Mouse (Mus musculus) ES-Bruce4 (cell line): ENCODE results near the gene Sec24b. TPM values are rescaled to one million over a fixed set of nuclear protein-coding genes. Genes with fewer than 3 reads are reported as not detected.

ENCODE experiments used
- H3K27ac ChIP-seq: 2 replicates; pipeline ENCODE4 v1.5.1; 2012; ENCODE audit warnings: low read length, inconsistent platforms; ENCODE audit not compliant: insufficient read depth
- H3K27me3 ChIP-seq: 2 replicates; pipeline ENCODE4 v1.6.1; 2012; ENCODE audit warnings: mild to moderate bottlenecking, low read length, inconsistent platforms; ENCODE audit not compliant: control insufficient read depth, poor library complexity, insufficient read depth, severe bottlenecking
- H3K36me3 ChIP-seq: 2 replicates; pipeline ENCODE4 v1.6.1; 2012; ENCODE audit warnings: inconsistent platforms, mild to moderate bottlenecking, low read length, moderate library complexity; ENCODE audit not compliant: control insufficient read depth, poor library complexity, insufficient read depth, severe bottlenecking
- H3K4me1 ChIP-seq: one replicate; pipeline ENCODE4 v1.8.1; 2011; ENCODE audit warnings: low read length; ENCODE audit not compliant: control insufficient read depth, insufficient read depth
- H3K4me3 ChIP-seq: 2 replicates; pipeline ENCODE4 v1.5.1; 2011; ENCODE audit warnings: low read depth, mild to moderate bottlenecking, low read length
- H3K9ac ChIP-seq: 2 replicates; pipeline ENCODE4 v1.6.1; 2012; ENCODE audit warnings: low read depth, mild to moderate bottlenecking, inconsistent platforms; ENCODE audit not compliant: poor library complexity, severe bottlenecking
- H3K9me3 ChIP-seq: replicated peaks from 2 replicates; pipeline ENCODE4 v1.6.1; 2012; ENCODE audit warnings: mild to moderate bottlenecking, low read length, inconsistent platforms; ENCODE audit not compliant: control insufficient read depth, poor library complexity, insufficient read depth, severe bottlenecking
- CTCF ChIP-seq: IDR thresholded peaks from one replicate; pipeline ENCODE4 v1.8.1; 2011; ENCODE audit warnings: low read depth, low read length
- EP300 ChIP-seq: IDR thresholded peaks from 2 replicates; pipeline ENCODE4 v1.6.1; 2011; ENCODE audit warnings: low read depth, low read length; ENCODE audit not compliant: insufficient read depth
- POLR2A ChIP-seq: IDR thresholded peaks from one replicate; pipeline ENCODE4 v1.8.1; 2011; ENCODE audit warnings: low read length; ENCODE audit not compliant: insufficient read depth
- polyA plus RNA-seq: library from polyadenylated mRNA; stranded (reverse); fragments of >200 nt; gene quantifications from 2 replicates; pipeline ENCODE4 v1.2.4, GENCODE M21; 2011; ENCODE audit warnings: low read depth; ENCODE audit not compliant: missing spikeins, insufficient read depth, insufficient read length

The Sec24b gene
- polyA plus RNA-seq, 1 experiment: 72.3 TPM

GRCm38 (mm10) chr3:130088654-130089053 lies 27.3 kb upstream of the Sec24b start:
- H3K36me3 ChIP-seq: no peaks in the 10 kb centered on the region
- H3K9me3 ChIP-seq: no peaks in the 10 kb centered on the region
- no peak overlapping the region for H3K9ac ChIP-seq
- H3K27me3 ChIP-seq: no peaks in the 10 kb centered on the region
- H3K4me3 ChIP-seq: no peak overlapping the region
- TF ChIP-seq POLR2A (no peak), CTCF (no peak), EP300 (no peak)
- H3K4me1 ChIP-seq: no peaks in the 10 kb centered on the region
- H3K27ac ChIP-seq: no peak overlapping the region

- H3K4me1 ChIP-seq: no peaks in the 10 kb centered on the region
- no peaks in the 10 kb centered on the region for H3K27me3 ChIP-seq
- no peak overlapping the region for H3K27ac ChIP-seq
- H3K9ac ChIP-seq: no peak overlapping the region
- H3K4me3 ChIP-seq: no peak overlapping the region
- TF ChIP-seq POLR2A (no peak), CTCF (no peak), EP300 (no peak)
- no peaks in the 10 kb centered on the region for H3K9me3 ChIP-seq
- no peaks in the 10 kb centered on the region for H3K36me3 ChIP-seq
These were observed 26.1 kb upstream of the Sec24b start for GRCm38 (mm10) chr3:130087466-130087865.

GRCm38 (mm10) chr3:130086372-130087080 lies 25.2 kb upstream of the Sec24b start:
- Histone ChIP-seq H3K36me3 (no peaks in the 10 kb centered on the region), H3K27ac (no peak overlapping the region)

GRCm38 (mm10) chr3:130083312-130083711 lies 22.0 kb upstream of the Sec24b start:
- Histone ChIP-seq H3K9ac (no peak overlapping the region), H3K27me3 (no peaks in the 10 kb centered on the region), H3K4me3 (no peak overlapping the region), H3K36me3 (no peaks in the 10 kb centered on the region), H3K27ac (no peak overlapping the region), H3K4me1 (no peaks in the 10 kb centered on the region), H3K9me3 (no peaks in the 10 kb centered on the region)
- TF ChIP-seq CTCF (no peak), EP300 (no peak), POLR2A (no peak)

More at GRCm38 (mm10) chr3:130086372-130087080, 25.2 kb upstream of the Sec24b start:
- no peak overlapping the region for H3K9ac ChIP-seq
- H3K27me3 ChIP-seq: no peaks in the 10 kb centered on the region
- H3K4me3 ChIP-seq: no peak overlapping the region
- H3K4me1 ChIP-seq: no peaks in the 10 kb centered on the region
- H3K9me3 ChIP-seq: no peaks in the 10 kb centered on the region
- TF ChIP-seq CTCF (no peak), POLR2A (no peak), EP300 (no peak)

GRCm38 (mm10) chr3:130080666-130081065 lies 19.3 kb upstream of the Sec24b start:
- TF ChIP-seq CTCF: no peak
- TF ChIP-seq EP300: no peak
- TF ChIP-seq POLR2A: no peak
- H3K4me1 ChIP-seq: no peaks in the 10 kb centered on the region
- no peak overlapping the region for H3K27ac ChIP-seq
- no peak overlapping the region for H3K9ac ChIP-seq
- H3K36me3 ChIP-seq: no peaks in the 10 kb centered on the region
- H3K27me3 ChIP-seq: no peaks in the 10 kb centered on the region
- H3K9me3 ChIP-seq: 0 out of 2 replicates have a peak, but pooled peaks cover 6% of the 10 kb centered on the region
- H3K4me3 ChIP-seq: no peak overlapping the region

GRCm38 (mm10) chr3:130079794-130080193 lies 18.4 kb upstream of the Sec24b start:
- TF ChIP-seq CTCF (peak; percentile 6), EP300 (no peak)

More at GRCm38 (mm10) chr3:130079794-130080193, 18.4 kb upstream of the Sec24b start:
- peaks cover 6% of the 10 kb centered on the region; the same call in 1 of the 2 replicates for H3K9me3 ChIP-seq
- H3K27me3 ChIP-seq: no peaks in the 10 kb centered on the region
- H3K9ac ChIP-seq: no peak overlapping the region
- H3K4me3 ChIP-seq: no peak overlapping the region
- no peaks in the 10 kb centered on the region for H3K4me1 ChIP-seq
- H3K36me3 ChIP-seq: no peaks in the 10 kb centered on the region
- H3K27ac ChIP-seq: no peak overlapping the region
